Mouse (Mus musculus) kidney, adult 2 months (tissue): Measurements from ENCODE around the gene Ppp1r36. TPM values are rescaled to one million over a fixed set of nuclear protein-coding genes. Genes with fewer than 3 reads are reported as not detected.
A peak's percentile ranks its signal among the peaks of the same experiment; 100 is the strongest.

Experiments used
- DNase-seq: peaks from one replicate; pipeline ENCODE4 v3.0.0; 2021
- H3K27ac ChIP-seq: fragments of 200-500 bp; 2 replicates; pipeline ENCODE4 v1.5.1; 2012; ENCODE audit warnings: low read depth, low read length, control low read depth, inconsistent platforms; ENCODE audit not compliant: insufficient read depth
- H3K27me3 ChIP-seq: fragments of 200-500 bp; replicated peaks from 2 replicates; pipeline ENCODE4 v1.6.1; 2012; ENCODE audit warnings: mild to moderate bottlenecking, moderate library complexity, low read length, inconsistent platforms; ENCODE audit not compliant: control insufficient read depth, insufficient read depth
- H3K36me3 ChIP-seq: fragments of 200-500 bp; 2 replicates; pipeline ENCODE4 v1.6.1; 2012; ENCODE audit warnings: mild to moderate bottlenecking, moderate library complexity, low read length, inconsistent platforms; ENCODE audit not compliant: control insufficient read depth, insufficient read depth
- H3K4me1 ChIP-seq: fragments of 200-500 bp; 2 replicates; pipeline ENCODE4 v1.6.1; 2011; ENCODE audit warnings: low read length; ENCODE audit not compliant: control insufficient read depth, insufficient read depth
- H3K4me3 ChIP-seq: fragments of 200-500 bp; 2 replicates; pipeline ENCODE4 v1.5.1; 2011; ENCODE audit warnings: mild to moderate bottlenecking, low read depth, low read length, control low read depth; ENCODE audit not compliant: insufficient read depth
- CTCF ChIP-seq: fragments of 200-500 bp; conservative IDR thresholded peaks from 2 replicates; pipeline ENCODE4 v1.5.1; 2011; ENCODE audit warnings: low read depth, mild to moderate bottlenecking, control low read depth, low read length, moderate library complexity, mixed read lengths; ENCODE audit not compliant: insufficient read depth, insufficient read length
- POLR2A ChIP-seq: fragments of 200-500 bp; IDR thresholded peaks from one replicate; pipeline ENCODE4 v1.6.1; 2011; ENCODE audit warnings: low read depth, low read length, control low read depth
- WGBS: fragments of 180-500 bp; shearing (Covaris S2); methylation state at CpG from one replicate; pipeline ENCODE4 v1.1.7; 2018; 5-methylcytosine and 5-hydroxymethylcytosine counted together
- polyA plus RNA-seq: library from polyadenylated mRNA; depleted of rRNA; stranded (reverse); fragments of >200 nt; gene quantifications from 2 replicates; pipeline ENCODE4 v1.2.3, GENCODE M21; 2012

Gene Ppp1r36
- polyA plus RNA-seq, 1 experiment, result 0.31 TPM

DNA sequence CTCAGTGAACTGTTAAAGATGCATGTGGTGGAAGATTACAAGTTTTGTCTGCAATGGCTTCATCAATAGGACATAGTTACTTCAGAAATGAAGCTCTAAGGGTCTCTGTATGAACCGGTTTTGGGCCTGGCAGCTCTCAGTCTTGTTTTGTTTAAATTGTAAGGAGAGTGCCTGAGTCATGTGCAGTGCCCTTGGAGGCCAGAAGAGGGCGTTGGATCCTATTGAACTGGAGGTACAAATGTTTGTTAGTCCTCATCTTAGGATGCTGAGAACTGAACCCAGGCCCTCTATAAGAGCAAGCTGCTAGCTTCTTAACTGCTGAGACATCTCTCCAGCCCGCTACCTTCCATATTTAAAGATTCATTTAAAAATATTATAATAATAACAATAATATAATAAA is 15.7 kb upstream of the Ppp1r36 start:
- no peak overlapping the region for H3K4me3 ChIP-seq
- 75% methylated on average over 3 of the region's 3 CpGs for WGBS
- no peaks in the 10 kb centered on the region for H3K27me3 ChIP-seq
- peaks cover 8% of the 10 kb centered on the region for H3K4me1 ChIP-seq
- H3K36me3 ChIP-seq, result no peaks in the 10 kb centered on the region
- no peak overlapping the region for H3K27ac ChIP-seq
- TF ChIP-seq POLR2A, result no peak
- TF ChIP-seq CTCF, result peak; percentile 37
- DNase-seq, result no peak

- Histone ChIP-seq H3K4me1 (peaks cover 8% of the 10 kb centered on the region), H3K27ac (peak overlapping the region; percentile 97), H3K4me3 (peak overlapping the region; percentile 92), H3K27me3 (no peaks in the 10 kb centered on the region), H3K36me3 (no peaks in the 10 kb centered on the region)
- TF ChIP-seq CTCF (no peak), POLR2A (no peak)
- no peak for DNase-seq
- 6% methylated on average over 54 of the region's 54 CpGs for WGBS
Observed at GRCm38 (mm10) chr12:76402991-76403885, 14.1 kb upstream of the Ppp1r36 start.

- peak within 1 kb of the TSS; percentile 92 for H3K4me3 ChIP-seq
- peak; percentile 100 for DNase-seq
- peaks cover 8% of the 10 kb centered on the region for H3K4me1 ChIP-seq
- no peaks in the 10 kb centered on the region for H3K36me3 ChIP-seq
- H3K27me3 ChIP-seq, result no peaks in the 10 kb centered on the region
- peak within 1 kb of the TSS; percentile 97 for H3K27ac ChIP-seq
- TF ChIP-seq POLR2A (peak; percentile 98), CTCF (no peak)
- under 1% methylated on average over 53 of the region's 54 CpGs for WGBS
Observed at GRCm38 (mm10) chr12:76403886-76404537, 13.3 kb upstream of the Ppp1r36 start, which contains the start of gene Hspa2. TSS of gene Hspa2 (plus strand) at chr12:76404176.

DNA sequence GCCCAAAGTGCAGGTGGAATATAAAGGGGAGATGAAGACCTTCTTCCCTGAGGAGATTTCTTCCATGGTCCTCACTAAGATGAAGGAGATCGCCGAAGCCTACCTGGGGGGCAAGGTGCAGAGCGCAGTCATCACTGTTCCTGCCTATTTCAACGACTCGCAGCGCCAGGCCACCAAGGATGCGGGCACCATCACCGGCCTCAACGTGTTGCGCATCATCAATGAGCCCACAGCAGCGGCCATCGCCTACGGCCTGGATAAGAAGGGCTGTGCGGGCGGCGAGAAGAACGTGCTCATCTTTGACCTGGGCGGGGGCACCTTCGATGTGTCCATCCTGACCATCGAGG is 12.5 kb upstream of the Ppp1r36 start:
- no peak overlapping the region for H3K27ac ChIP-seq
- H3K27me3 ChIP-seq, result no peaks in the 10 kb centered on the region
- H3K4me1 ChIP-seq, result peaks cover 8% of the 10 kb centered on the region
- no peak for DNase-seq
- 11% methylated on average over 20 of the region's 20 CpGs for WGBS
- peak overlapping the region; percentile 68 for H3K4me3 ChIP-seq
- H3K36me3 ChIP-seq, result no peaks in the 10 kb centered on the region
- TF ChIP-seq CTCF (no peak), POLR2A (no peak)

DNA sequence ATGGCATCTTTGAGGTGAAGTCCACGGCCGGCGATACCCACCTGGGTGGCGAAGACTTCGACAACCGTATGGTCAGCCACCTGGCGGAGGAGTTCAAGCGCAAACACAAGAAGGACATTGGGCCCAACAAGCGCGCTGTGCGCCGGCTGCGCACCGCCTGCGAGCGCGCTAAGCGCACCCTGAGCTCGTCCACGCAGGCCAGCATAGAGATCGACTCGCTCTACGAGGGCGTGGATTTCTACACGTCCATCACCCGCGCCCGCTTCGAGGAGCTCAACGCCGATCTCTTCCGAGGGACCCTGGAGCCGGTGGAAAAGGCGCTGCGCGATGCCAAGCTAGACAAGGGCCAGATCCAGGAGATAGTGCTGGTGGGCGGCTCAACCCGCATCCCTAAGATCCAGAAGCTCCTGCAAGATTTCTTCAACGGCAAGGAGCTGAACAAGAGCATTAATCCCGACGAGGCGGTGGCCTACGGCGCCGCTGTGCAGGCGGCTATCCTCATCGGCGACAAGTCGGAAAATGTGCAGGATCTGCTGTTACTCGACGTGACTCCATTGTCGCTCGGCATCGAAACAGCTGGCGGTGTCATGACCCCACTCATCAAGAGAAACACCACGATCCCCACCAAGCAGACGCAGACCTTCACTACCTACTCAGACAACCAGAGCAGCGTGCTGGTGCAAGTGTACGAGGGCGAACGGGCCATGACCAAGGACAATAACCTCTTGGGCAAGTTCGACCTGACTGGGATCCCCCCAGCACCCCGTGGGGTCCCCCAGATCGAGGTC is 12.0 kb upstream of the Ppp1r36 start:
- Histone ChIP-seq H3K4me3 (peak overlapping the region; percentile 9), H3K36me3 (no peaks in the 10 kb centered on the region), H3K27me3 (no peaks in the 10 kb centered on the region), H3K4me1 (peaks cover 8% of the 10 kb centered on the region), H3K27ac (no peak overlapping the region)
- DNase-seq, result peak; percentile 31
- 9% methylated on average over 64 of the region's 64 CpGs for WGBS
- 0 out of 2 replicates have a peak, but pooled peaks have one; percentile 14 for TF ChIP-seq CTCF
- no peak for TF ChIP-seq POLR2A

DNA sequence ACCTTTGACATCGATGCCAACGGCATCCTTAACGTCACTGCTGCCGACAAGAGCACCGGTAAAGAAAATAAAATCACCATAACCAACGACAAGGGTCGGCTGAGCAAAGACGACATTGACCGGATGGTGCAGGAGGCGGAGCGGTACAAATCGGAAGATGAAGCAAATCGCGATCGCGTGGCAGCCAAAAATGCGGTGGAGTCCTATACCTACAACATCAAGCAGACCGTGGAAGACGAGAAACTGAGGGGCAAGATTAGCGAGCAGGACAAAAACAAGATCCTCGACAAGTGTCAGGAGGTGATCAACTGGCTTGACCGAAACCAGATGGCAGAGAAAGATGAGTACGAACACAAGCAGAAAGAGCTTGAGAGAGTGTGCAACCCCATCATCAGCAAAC is 11.4 kb upstream of the Ppp1r36 start:
- H3K4me1 ChIP-seq, result peaks cover 8% of the 10 kb centered on the region
- no peaks in the 10 kb centered on the region for H3K36me3 ChIP-seq
- DNase-seq, result no peak
- H3K27me3 ChIP-seq, result no peaks in the 10 kb centered on the region
- TF ChIP-seq POLR2A, result no peak
- no peak for TF ChIP-seq CTCF
- WGBS, result 27% methylated on average over 23 of the region's 23 CpGs
- no peak overlapping the region for H3K27ac ChIP-seq
- H3K4me3 ChIP-seq, result peak overlapping the region; percentile 9

DNA sequence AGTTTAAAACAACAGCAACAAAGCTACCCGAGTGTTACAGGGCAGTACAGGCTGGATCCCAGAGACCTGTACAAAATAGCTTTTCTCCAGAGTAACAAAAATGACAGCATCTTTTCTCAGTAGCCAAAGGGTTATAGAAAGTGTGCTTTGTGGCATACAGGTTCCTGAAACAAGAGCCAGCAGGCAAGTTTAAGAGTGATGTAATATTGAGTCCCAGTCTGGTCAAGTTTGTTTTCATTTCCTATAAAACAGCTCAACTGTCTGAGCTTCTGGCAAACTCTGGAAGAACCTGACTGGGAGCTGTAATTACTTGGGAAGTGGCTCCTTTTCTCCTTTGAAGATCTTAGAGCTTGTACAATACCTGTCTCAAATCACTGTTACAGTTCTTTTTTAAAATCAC is 10.2 kb upstream of the Ppp1r36 start:
- no peak overlapping the region for H3K27ac ChIP-seq
- DNase-seq, result no peak
- H3K36me3 ChIP-seq, result no peaks in the 10 kb centered on the region
- H3K27me3 ChIP-seq, result no peaks in the 10 kb centered on the region
- TF ChIP-seq CTCF (no peak), POLR2A (no peak)
- WGBS, result 80% methylated on average over 1 of the region's 1 CpGs
- H3K4me1 ChIP-seq, result peaks cover 8% of the 10 kb centered on the region
- H3K4me3 ChIP-seq, result no peak overlapping the region
